Mouse (Mus musculus) adrenal gland, postnatal 25 days (tissue): Measurements from ENCODE around the gene Ugt1a6b. TPM values are rescaled to one million over a fixed set of nuclear protein-coding genes. Genes with fewer than 3 reads are reported as not detected.
"Not testable (repeated sequence)": the region's sequence is repeated elsewhere in the genome, so short reads cannot be mapped to it uniquely, and the experiment has no call there.

ENCODE experiments used
- DNase-seq: peaks from one replicate; pipeline ENCODE4 v3.0.0; 2021; ENCODE audit warnings: mixed read lengths
- long read RNA-seq: library from polyadenylated mRNA; stranded (forward); transcript quantifications from one replicate; pipeline ENCODE4 v2.0.0, GENCODE M21; 2021
- total RNA-seq: library from RNA; stranded (reverse); gene quantifications from 2 replicates; pipeline ENCODE4 v1.2.3, GENCODE M21; 2021

The Ugt1a6b gene
- total RNA-seq: 5.5 and 7.0 TPM in 2 replicates
- long read RNA-seq: 0 reads

GRCm38 (mm10) chr1:88103019-88103418 is at the start of gene Ugt1a6b:
Gene Ugt1a6b (plus strand): TSS chr1:88103252.
- not testable (repeated sequence) for DNase-seq

GRCm38 (mm10) chr1:88055088-88055487 is 48.0 kb upstream of the Ugt1a6b start, which contains the start of gene Ugt1a10:
Gene Ugt1a10 (plus strand): TSS chr1:88055388.
- DNase-seq: no peak

DNA sequence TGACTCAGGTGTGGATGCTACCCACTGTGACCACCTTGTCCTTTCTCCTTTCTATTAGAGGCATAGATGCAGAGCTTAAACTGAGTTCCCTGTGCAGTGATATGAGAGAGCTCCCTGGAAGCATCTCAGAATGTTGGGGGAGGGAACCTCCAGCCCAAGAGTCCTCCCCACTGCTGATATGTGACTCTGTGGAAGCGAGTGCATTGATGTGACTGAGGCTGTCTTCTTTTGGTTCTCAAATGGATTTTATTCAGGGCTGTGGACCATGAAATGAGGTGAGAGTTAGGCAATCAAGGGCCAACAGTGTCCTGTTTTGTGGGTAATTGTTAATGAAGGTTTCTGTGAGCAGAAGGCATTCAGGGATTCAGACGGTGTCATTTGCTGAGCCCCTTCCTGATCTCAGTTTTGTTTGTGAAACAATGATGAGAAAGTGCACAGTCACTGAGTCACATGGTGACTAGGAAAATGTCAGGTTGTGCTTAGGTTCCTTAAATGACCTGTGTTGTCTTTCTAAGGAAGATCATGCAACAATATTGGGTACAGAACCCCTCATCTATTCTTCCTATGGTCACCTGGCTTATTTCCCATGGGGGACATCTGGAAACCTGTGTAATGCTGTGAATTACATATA is 36.5 kb upstream of the Ugt1a6b start:
- DNase-seq: not testable (repeated sequence)

DNA sequence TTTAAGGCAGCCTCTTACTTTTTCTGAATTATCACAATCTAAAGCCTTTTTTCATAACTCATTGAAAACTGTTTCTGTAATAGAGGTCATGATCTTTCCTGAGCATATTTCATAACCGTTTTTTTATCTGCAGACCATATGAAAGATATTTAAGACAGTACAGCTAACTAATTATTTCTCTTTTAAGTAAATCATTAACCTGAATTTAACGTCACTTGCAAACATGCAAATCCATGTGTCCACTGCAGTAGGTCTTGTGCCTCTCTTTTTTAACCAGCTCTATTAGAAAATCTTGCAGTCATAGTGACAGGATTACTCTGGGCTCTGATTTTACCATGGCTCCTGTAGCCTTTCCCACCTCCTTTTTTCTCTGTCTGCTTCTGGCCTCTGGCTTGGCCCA is 32.6 kb upstream of the Ugt1a6b start, which contains the start of gene Ugt1a9:
Gene Ugt1a9, plus strand, starts transcription at position 306 of the 400 bp plus-strand sequence.
- DNase-seq: no peak

GRCm38 (mm10) chr1:88070902-88071301 is 32.1 kb upstream of the Ugt1a6b start:
- no peak for DNase-seq

GRCm38 (mm10) chr1:88074471-88074870 is 28.6 kb upstream of the Ugt1a6b start:
- DNase-seq: no peak

- DNase-seq: no peak
Measured at GRCm38 (mm10) chr1:88077128-88077527, 25.9 kb upstream of the Ugt1a6b start.

DNA sequence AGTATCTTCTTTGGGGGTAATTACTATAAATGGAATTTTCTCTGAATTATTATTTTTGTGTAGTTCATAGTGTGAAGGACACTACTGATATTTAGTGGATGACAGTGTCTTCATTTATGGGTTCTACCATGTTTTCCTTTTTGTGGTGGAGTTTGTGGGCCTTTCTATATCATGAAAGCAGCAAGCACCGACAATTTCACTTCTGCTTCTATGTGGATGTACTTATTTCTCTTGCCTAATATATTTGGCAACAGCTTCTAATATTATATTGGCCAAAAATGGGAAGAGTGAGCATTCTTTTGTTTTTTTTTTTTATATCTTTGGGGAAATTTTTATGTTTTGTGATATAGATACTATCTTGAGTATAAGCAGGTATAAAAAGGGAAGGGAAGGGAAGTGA is 21.4 kb upstream of the Ugt1a6b start:
- DNase-seq: no peak

DNA sequence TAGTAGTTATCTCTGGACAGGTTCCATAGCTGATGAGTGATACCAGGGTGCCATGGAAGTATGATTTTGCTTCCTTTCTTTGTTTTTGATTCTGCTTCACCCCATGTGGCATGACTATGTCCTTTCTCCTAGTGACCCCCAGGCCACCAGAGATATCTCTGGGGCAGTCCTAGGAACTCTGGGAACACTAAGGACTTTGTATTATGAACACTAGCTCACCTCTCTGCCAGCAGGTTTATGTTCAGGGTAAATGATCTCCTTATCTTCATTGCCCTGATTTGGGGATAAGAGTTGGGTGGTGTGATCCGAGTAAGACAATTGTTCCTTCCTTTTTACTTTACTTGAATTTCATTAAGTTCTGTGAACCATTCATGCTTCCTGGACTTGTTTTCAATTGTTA is 16.9 kb upstream of the Ugt1a6b start:
- no peak for DNase-seq

- no peak for DNase-seq
Measured at GRCm38 (mm10) chr1:88087513-88087912, 15.5 kb upstream of the Ugt1a6b start, which contains the start of gene Ugt1a8. Gene Ugt1a8 (plus strand): TSS chr1:88087813.

DNA sequence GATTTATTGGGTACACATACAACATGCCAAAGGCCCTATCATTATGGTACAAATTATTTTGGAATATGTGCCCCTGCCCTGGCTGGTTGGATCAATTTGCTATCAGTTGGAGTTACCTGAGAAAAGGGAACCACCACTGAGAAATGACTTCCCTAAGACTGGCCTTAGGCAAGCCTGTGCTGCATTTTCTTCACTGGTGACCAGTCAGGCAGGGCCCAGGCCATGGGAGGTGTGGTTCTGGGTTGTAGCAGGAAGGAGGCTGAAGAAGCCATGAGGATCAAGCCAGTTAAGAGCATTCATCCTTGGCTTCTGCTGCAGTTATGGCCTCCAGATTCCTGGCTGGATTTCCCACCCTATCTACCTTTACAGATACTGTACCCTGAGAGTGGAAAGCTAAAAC is 10.7 kb upstream of the Ugt1a6b start:
- no peak for DNase-seq

DNA sequence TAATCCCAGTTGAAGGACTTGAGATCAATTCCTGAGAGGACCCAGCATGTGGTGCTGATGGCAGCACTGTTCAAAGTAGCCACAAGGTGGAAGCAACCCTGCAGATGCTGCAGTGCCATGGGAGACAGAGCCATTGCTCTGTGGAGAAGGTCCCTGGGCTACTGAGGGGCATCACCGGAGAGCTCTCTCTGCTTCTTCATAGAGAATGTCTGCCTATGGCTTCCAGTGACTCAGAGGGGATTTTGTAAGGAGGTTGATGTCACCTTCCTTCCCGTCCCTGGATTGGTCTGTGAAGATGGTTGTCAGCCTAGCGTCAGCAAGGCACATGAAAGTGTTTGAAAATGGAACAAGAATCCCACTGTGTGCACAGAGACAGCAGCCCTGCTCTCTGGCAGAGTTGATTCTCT is 8.8 kb upstream of the Ugt1a6b start:
- not testable (repeated sequence) for DNase-seq

- no peak for DNase-seq
Measured at GRCm38 (mm10) chr1:88094941-88095492, 8.0 kb upstream of the Ugt1a6b start, which contains the start of gene Ugt1a7c. Gene Ugt1a7c (plus strand): TSS chr1:88095062.

GRCm38 (mm10) chr1:88098546-88098945 is 4.5 kb upstream of the Ugt1a6b start:
- DNase-seq: not testable (repeated sequence)

- DNase-seq: peak; percentile 23
Measured at GRCm38 (mm10) chr1:88099691-88100090, 3.4 kb upstream of the Ugt1a6b start.

- DNase-seq: not testable (repeated sequence)
Measured at GRCm38 (mm10) chr1:88103697-88104468, 831 bp downstream of the Ugt1a6b start.

DNA sequence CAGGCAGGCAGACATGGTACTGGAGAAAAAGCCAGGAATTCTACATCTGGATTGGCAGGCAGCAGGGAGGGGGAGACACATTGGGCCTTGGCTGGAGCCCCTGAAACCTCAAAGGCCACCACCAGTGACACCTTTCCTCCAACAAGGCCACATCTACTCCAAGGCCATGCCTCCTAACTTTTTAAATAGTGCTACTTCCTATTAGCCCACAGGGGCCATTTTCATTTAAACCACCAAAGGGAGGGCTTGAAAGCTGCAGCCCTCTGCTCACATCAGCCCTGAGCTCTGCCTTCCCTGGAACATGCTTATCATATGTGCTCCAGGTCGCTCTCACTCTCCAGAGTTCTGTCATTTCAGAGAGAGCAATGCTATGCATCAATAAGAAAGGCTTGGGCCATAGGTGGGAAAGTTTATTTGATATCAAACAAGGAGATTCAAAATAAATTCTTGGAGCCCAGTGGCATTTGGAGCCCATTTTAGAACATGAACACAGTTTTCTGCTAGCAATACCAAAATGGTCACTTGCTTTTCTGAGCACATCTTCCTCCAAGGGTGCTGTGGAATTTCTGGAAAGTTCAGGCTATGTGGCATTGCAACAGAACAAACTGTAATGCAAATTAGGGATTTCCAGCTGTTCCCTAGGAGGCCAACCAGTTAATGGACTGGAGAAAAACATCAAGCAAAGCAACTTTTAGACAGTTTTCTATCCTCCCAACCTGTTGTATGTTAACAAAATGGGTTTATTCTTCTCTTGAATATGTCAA is 1.8 kb downstream of the Ugt1a6b start:
- no peak for DNase-seq

- DNase-seq: no peak
Measured at GRCm38 (mm10) chr1:88105656-88106055, 2.6 kb downstream of the Ugt1a6b start.

DNA sequence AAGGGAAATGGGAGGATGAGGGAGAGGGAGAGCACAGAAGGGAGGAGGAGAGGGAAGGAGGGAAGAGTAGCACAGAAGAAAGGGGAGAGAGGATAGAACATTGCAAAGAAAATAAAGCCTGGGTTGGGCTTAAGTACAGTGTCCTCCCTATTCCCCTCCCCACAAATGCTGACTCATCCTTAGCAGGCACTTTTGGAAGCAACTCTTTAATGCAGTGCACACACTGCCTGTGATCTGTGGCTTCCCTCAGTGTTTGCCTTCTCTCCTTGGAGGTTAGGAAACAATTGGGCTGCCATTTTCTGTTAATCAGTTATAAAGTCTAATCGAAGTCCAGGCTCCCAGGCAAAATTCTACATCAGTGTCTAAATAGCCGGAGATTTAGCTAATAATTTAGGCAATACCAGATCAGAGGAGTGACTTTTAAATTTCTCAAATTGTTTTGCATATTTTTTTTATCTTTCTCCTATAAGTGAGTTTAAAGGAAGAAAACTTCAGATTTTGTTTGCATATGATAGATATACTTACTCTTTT is 6.0 kb downstream of the Ugt1a6b start:
- not testable (repeated sequence) for DNase-seq

DNA sequence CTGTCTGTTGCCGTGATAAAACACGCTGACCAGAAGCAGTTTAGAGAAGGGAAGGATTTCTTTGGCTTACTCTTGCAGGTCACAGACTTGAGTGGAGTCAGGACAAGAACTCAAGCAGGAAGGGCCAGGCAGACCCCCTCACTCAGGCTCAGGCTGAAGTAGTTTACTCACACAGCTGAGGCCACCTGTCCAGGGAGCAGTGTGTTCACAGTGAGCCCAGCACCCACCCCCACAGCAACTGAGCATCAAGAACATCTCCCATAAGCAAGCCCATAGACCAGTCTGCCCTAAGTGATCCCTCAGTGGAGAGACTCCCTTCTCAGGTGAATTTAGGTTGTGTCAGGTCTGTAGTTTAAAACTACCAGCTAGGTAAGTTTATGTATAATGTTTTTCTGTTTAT is 6.6 kb downstream of the Ugt1a6b start:
- not testable (repeated sequence) for DNase-seq

- not testable (repeated sequence) for DNase-seq
Measured at GRCm38 (mm10) chr1:88112769-88113168, 9.7 kb downstream of the Ugt1a6b start.

- DNase-seq: not testable (repeated sequence)
Measured at GRCm38 (mm10) chr1:88120550-88120949, 17.5 kb downstream of the Ugt1a6b start.
